Mouse (Mus musculus): ENCODE data around the gene Atg7.

Atg7 gene

GRCm38 (mm10) chr6:114685412-114685811 lies 42.5 kb downstream of the Atg7 start:
- DNase-seq: peak; percentile 18

- DNase-seq: no peak
Measured at GRCm38 (mm10) chr6:114687035-114687434, 44.1 kb downstream of the Atg7 start.

GRCm38 (mm10) chr6:114690661-114691060 lies 47.8 kb downstream of the Atg7 start:
- no peak for DNase-seq

- DNase-seq: no peak
Measured at GRCm38 (mm10) chr6:114691530-114691929, 48.6 kb downstream of the Atg7 start.

- DNase-seq: no peak
Measured at GRCm38 (mm10) chr6:114692691-114693090, 49.8 kb downstream of the Atg7 start.

GRCm38 (mm10) chr6:114697646-114698490 lies 55.0 kb downstream of the Atg7 start:
- DNase-seq: peak; percentile 89

GRCm38 (mm10) chr6:114698578-114698977 lies 55.7 kb downstream of the Atg7 start:
- no peak for DNase-seq

GRCm38 (mm10) chr6:114700704-114701103 lies 57.8 kb downstream of the Atg7 start:
- peak; percentile 66 for DNase-seq

- no peak for DNase-seq
Measured at GRCm38 (mm10) chr6:114707032-114707431, 64.1 kb downstream of the Atg7 start.

GRCm38 (mm10) chr6:114712242-114713050 lies 69.5 kb downstream of the Atg7 start:
- DNase-seq: no peak

GRCm38 (mm10) chr6:114713538-114713937 lies 70.6 kb downstream of the Atg7 start:
- DNase-seq: no peak

GRCm38 (mm10) chr6:114714654-114715053 lies 71.8 kb downstream of the Atg7 start:
- no peak for DNase-seq

- no peak for DNase-seq
Measured at GRCm38 (mm10) chr6:114715289-114716030, 72.6 kb downstream of the Atg7 start.

GRCm38 (mm10) chr6:114719100-114719499 lies 76.2 kb downstream of the Atg7 start:
- DNase-seq: no peak

- DNase-seq: no peak
Measured at GRCm38 (mm10) chr6:114719665-114720064, 76.8 kb downstream of the Atg7 start.

GRCm38 (mm10) chr6:114722046-114722445 lies 79.1 kb downstream of the Atg7 start:
- no peak for DNase-seq

- peak; percentile 63 for DNase-seq
Measured at GRCm38 (mm10) chr6:114723925-114724324, 81.0 kb downstream of the Atg7 start.

- DNase-seq: no peak
Measured at GRCm38 (mm10) chr6:114724351-114724750, 81.5 kb downstream of the Atg7 start.

- no peak for DNase-seq
Measured at GRCm38 (mm10) chr6:114725147-114725575, 82.3 kb downstream of the Atg7 start.

- no peak for DNase-seq
Measured at GRCm38 (mm10) chr6:114726681-114727080, 83.8 kb downstream of the Atg7 start.

- DNase-seq: no peak
Measured at GRCm38 (mm10) chr6:114733156-114733555, 90.3 kb downstream of the Atg7 start.

- DNase-seq: no peak
Measured at GRCm38 (mm10) chr6:114733681-114734080, 90.8 kb downstream of the Atg7 start.

- DNase-seq: no peak
Measured at GRCm38 (mm10) chr6:114735054-114735453, 92.2 kb downstream of the Atg7 start.

All from thymus, postnatal 4 days (tissue).